Mouse (Mus musculus) gastrocnemius, postnatal 14 days (tissue): ENCODE results near the gene Atf1. TPM values are rescaled to one million over a fixed set of nuclear protein-coding genes. Genes with fewer than 3 reads are reported as not detected.

ENCODE experiments used
- DNase-seq: peaks from one replicate; pipeline ENCODE4 v3.0.0; 2021; ENCODE audit warnings: mixed read lengths
- intact Hi-C: fragments of 180-260 bp; cut with DNase I; formaldehyde crosslinking; loops from one replicate; pipeline ENCODE4 v1.15.1; 2025; ENCODE audit warnings: low total_unique reads
- total RNA-seq, 2 experiments: library from RNA; stranded (reverse); gene quantifications; 2 replicates each; pipeline ENCODE4 v1.2.3; 2021

Gene Atf1
- total RNA-seq, 2 experiments from 2014 or later, result 31.1 to 40.4 TPM

- intact Hi-C loops, result no loop called here
- no peak for DNase-seq
Observed at GRCm38 (mm10) chr15:100210013-100210412, 17.6 kb upstream of the Atf1 start.

GRCm38 (mm10) chr15:100213339-100213738, 14.3 kb upstream of the Atf1 start:
- DNase-seq, result no peak
- intact Hi-C loops, result no loop called here

DNA sequence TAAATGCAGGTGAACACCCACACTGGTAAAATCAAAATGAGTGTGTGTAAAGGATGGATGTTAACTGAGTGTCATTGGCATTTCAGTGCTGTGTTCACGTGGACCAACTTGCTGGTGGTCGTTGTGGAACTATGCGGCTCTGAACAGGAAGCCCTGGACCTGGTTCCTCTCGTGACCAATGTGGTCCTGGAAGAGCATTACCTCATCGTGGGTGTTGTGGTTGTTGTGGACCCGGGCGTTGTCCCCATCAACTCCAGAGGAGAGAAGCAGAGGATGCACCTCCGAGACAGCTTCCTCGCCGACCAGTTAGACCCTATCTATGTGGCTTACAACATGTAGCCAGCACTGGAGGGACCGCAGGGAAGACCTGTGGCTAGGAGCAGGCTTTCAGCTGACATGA, 12.5 kb upstream of the Atf1 start:
- DNase-seq, result no peak
- intact Hi-C loops, result no loop called here

GRCm38 (mm10) chr15:100216173-100216572, 11.4 kb upstream of the Atf1 start:
- intact Hi-C loops, result no loop called here

GRCm38 (mm10) chr15:100218018-100218417, 9.6 kb upstream of the Atf1 start:
- intact Hi-C loops, result no loop called here
- no peak for DNase-seq

More at GRCm38 (mm10) chr15:100216173-100216572, 11.4 kb upstream of the Atf1 start:
- no peak for DNase-seq

DNA sequence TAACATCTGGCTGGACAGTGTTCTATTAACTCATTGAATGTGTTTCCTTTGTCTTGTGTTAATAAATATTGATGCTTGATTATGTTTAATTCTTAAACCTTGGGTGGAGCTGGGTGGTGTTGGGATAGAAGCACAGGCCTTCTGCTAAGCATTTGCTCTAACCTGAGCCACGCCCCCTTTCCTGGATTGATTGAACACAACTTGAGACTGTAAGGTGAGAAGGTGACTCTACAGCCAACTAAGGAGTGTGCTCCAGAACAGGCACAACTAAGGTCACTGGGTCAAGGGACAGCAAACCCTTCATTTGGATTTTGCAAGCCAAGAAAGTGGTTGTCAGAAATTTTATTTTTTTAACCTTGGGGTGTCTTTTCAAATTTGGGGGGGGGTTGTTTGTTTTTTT, 8.2 kb upstream of the Atf1 start:
- no peak for DNase-seq
- intact Hi-C loops, result no loop called here

GRCm38 (mm10) chr15:100220916-100221315, 6.7 kb upstream of the Atf1 start:
- DNase-seq, result no peak
- intact Hi-C loops, result no loop called here

DNA sequence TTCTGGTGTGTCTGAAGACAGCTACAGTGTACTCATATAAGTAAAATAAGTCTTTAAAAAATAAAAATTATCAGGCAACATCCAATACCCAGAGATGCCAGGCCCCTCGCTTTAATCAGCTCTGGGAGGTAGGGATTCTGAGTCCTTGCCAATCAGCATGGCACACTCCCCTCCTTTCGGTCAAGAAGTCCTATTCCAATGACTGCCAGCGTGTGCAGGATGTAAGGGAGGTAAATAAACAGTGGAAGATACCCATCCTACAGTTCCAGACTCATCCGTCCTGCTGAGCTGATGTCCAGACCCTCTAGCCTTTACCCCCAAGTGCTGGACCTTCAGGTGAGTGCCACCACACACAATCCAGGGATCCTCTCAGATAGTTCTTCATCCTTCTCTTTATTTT, 2.2 kb upstream of the Atf1 start:
- intact Hi-C loops, result no loop called here
- DNase-seq, result no peak

DNA sequence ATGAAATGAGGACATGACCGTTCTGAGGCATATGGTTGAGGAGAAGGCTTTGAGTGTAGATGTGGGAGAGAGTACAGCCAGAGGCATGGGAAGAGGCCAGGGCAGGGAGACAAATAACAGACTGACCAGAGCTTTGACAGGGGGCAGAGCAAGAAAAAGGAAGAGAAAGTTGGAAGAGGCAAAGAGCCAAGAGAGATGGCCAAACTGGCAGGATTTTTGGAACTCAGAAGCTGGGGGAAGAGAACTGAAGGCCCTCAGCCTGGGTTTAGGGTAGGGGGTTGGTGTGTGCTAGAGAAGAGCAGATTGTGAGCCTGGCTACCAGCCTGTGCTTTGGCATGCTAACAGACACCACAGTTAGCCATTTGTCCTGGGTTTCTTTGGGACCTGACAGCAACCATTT, 1.7 kb upstream of the Atf1 start:
- DNase-seq, result no peak
- intact Hi-C loops, result no loop called here

DNA sequence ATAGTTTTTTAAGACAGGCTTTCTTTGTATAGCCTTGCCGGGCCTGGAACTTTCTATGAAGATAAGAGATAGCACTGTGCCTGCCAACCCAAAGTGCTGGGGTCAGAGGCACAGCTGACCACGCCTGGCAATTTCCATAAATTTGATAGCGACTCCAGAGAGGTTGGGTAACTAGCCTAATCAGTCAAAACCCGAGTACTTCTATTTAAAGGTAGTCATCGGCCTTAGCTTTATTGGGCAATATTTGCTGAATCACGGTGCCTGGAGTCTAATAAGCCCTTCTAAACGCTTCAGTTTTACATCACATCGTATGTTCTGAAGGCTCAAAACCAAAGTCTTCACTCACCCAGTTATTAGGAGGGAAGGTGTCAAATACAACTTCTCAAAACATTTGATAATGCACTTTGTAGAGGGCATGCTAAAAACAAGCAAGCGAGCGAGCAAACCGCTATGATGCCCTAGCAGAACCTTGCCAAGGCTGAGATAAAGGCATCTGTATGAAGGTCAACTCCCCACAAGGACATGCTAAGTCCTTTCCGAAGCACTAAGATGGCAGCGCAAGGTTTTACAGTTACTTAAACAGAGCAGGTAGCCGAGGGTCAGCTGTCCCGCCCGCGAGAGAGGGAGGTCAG, 472 bp upstream of the Atf1 start:
- intact Hi-C loops, result no loop called here
- DNase-seq, result no peak

GRCm38 (mm10) chr15:100228535-100229336, 1.1 kb downstream of the Atf1 start:
- no peak for DNase-seq
- intact Hi-C loops, result no loop called here

DNA sequence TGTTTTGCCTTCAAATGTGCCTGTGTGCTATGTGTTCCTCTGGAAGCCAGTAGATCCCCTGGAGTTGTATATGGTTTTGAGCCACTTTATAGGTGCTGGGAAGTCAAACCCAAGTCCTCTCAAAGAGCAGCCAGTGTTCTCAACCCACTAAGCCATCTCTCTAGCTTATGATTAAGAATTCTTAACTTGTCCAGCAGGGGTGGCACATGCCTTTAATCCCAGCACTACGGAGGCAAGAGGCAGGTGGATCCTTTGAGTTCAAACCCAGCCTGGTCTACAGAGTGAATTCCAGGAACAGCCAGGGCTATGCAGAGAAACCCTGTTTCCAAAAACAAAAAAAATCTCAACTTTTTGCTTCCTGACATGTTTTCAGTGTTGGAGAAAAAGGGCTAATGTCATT, 3.0 kb downstream of the Atf1 start:
- intact Hi-C loops, result no loop called here
- DNase-seq, result no peak

DNA sequence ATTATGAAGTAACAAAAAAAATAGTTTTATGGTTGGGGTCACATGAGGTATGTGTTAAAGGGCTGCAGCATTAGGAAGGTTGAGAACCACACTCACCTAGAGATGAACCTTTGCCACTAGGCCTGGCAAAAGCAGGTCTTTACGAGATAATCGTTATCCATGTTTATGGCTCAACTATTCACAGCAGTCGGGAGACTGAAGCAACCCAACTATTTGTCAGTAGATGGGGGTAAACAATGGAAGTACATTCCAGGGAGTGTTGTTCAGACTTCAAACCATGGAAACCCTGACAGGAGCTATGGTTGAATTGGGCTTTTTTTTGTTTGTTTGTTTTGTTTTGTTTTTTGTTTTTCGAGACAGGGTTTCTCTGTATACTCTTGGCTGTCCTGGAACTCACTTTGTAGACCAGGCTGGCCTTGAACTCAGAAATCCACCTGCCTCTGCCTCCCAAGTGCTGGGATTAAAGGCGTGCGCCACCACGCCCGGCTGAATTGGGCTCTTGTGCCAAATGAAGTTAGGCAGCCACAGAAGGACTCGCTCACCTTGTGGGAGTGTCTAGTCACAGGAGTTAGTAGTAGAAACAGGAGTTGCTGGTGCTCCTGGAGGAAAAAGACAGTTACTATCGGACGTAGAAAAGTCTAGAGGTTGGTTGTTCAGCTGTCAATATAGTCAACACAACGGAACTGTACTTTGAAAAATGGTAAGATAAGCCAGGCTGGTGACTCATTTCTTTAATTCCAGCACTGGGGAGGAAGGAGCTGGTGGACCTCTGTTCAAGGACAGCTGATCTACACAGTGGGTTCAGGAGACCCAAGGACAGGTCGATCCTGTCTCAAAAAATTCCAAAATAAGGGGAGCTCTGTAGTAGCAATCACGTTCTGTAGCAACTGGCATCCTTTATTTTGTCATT, 4.3 kb downstream of the Atf1 start:
- intact Hi-C loops, result no loop called here
- DNase-seq, result no peak

DNA sequence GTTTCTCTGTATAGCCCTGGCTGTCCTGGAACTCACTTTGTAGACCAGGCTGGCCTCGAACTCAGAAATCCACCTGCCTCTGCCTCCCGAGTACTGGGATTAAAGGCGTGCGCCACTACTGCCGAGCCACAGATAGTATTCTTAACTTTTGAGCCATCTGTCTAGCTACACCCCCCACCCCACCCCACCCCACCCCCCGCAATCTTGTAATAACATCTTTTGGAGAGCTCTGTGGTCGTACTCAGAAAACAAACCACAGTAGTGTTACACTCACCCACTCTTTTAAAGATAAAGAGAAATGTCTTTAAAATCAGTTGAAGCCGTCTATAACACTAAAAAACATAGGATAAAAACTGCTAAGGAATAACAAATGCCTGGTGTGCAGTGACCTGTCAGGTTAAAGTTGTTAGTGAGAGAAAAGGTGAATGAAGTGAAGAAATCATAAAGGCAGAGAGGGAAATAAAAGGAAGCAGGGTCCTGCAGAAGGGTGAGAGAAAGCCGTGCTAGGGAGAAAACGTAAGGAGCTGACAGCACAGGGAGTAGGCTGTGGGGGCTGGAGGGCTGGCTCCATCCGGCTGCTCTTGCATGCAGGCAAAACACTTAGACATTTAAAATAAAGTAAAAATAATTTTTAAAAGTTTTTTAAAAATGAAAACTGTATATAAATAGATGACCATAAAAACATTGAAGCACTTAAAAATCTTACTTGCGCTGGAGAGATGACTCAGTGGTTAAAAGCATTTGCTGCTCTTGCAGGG, 7.8 kb downstream of the Atf1 start:
- no peak for DNase-seq
- intact Hi-C loops, result no loop called here

GRCm38 (mm10) chr15:100236952-100237351, 9.3 kb downstream of the Atf1 start:
- intact Hi-C loops, result no loop called here
- DNase-seq, result no peak

GRCm38 (mm10) chr15:100241780-100242179, 14.2 kb downstream of the Atf1 start:
- DNase-seq, result no peak
- intact Hi-C loops, result no loop called here

- no peak for DNase-seq
- intact Hi-C loops, result no loop called here
Observed at GRCm38 (mm10) chr15:100245951-100246350, 18.3 kb downstream of the Atf1 start.

- intact Hi-C loops, result no loop called here
- DNase-seq, result no peak
Observed at GRCm38 (mm10) chr15:100247296-100247695, 19.7 kb downstream of the Atf1 start.

DNA sequence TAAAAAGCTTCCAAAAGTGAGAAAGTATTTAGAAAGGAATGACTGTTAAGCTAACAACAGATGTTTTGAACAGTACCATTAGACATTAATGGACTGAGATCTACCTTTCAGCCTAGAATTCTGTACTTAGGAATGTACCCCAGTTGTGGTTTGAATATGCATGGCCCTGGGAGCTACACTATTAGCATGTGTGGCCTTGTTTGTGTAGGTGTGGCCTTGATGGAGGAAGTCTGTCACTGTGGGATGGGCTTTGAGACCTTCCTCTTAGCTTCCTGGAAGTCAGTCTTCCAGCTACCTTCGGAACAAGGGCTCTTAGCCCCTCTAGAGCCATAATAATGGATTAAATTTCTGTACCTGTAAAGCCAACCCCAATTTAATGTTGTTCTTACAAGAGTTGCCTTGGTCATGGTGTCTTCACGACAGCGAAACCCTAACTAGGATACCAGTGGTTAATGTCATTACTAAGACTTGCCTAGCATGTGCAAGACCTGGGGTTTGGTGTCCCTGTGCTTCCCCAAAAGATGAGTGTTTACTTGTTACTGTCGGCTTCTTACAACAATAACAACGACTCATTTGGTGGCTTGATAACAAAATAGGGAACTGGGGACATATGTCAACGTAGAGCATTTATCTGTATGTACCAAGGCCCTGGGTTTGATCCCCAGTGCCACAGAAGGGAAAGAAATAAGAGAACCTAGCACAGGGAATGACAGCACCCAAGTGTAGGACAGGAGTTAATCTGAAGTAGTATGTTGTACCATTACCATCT, 21.2 kb downstream of the Atf1 start:
- DNase-seq, result no peak
- intact Hi-C loops, result no loop called here
